Mouse (Mus musculus): ENCODE measurements at regions not wholly inside any gene's neighbourhood (a gene's known extent, or its start where the extent isn't known, plus 50 kb on each side); places are given as distances from the start of the nearest gene placed in this dataset.

DNA sequence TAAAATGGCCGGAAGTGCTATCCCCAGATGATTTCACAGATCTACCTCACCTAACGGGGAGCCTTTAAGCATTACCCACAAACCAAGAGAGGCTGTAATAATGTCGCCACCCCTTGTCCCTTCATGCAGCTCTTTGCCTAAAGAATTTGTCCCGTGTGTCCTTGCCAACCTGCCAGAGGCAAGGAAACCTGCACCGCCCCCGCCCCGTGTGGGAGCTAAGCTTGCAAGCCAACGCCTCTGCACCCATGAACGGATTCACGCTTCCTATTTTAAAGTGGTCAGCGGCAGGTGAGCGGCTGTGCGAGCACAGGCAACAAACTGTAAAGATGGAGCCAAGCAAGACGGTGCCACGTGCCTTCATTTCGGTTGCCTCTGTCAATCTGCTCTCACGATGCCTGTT, 63.1 kb downstream of the Gm11011 start:
- H3K4me3 ChIP-seq (replicated peaks; ENCODE audit: extremely low read depth, low read depth, low read length), result no peak overlapping the region
- 79% methylated on average over 17 of the region's 17 CpGs for WGBS
- no peak for TF ChIP-seq CTCF (IDR thresholded peaks at IDR 0.05; ENCODE audit: insufficient read depth, low read length)
- no peak for TF ChIP-seq POLR2A (IDR thresholded peaks at IDR 0.05; ENCODE audit: borderline replicate concordance, extremely low read depth, low read depth, low read length)
- H3K4me1 ChIP-seq (ENCODE audit: control insufficient read depth, insufficient read depth, low read length), result no peaks in the 10 kb centered on the region
- no peak for DNase-seq

GRCm38 (mm10) chr2:169519941-169520340, 67.6 kb downstream of the Gm11011 start:
- no peak for TF ChIP-seq CTCF (IDR thresholded peaks at IDR 0.05; ENCODE audit: insufficient read depth, low read length)
- TF ChIP-seq POLR2A (IDR thresholded peaks at IDR 0.05; ENCODE audit: borderline replicate concordance, extremely low read depth, low read depth, low read length), result no peak
- no peak for DNase-seq
- WGBS, result 51% methylated on average over 9 of the region's 9 CpGs
- H3K4me3 ChIP-seq (replicated peaks; ENCODE audit: extremely low read depth, low read depth, low read length), result no peak overlapping the region
- H3K4me1 ChIP-seq (ENCODE audit: control insufficient read depth, insufficient read depth, low read length), result no peaks in the 10 kb centered on the region

DNA sequence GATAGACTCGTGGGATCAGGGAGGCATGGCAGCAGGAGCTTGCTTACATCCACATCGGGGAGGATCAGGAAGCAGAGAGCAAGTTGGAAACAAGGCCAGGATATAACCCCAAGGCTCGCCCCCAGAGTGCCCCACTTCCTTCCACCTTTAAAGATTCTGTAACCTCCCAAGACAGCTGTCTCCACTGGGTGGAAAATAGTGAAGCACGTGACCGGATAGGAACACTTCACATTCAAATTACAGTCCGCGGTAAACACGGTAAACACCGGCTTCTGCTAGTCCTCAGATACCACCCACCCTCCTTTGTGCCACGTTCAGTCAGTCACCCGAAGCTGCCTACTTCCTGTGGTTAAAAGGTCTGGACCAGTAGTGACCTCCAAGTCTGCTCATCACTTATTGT, 72.2 kb downstream of the Gm11011 start:
- Histone ChIP-seq H3K4me1 (ENCODE audit: control insufficient read depth, insufficient read depth, low read length) (no peaks in the 10 kb centered on the region), H3K4me3 (replicated peaks; ENCODE audit: extremely low read depth, low read depth, low read length) (no peak overlapping the region)
- DNase-seq, result no peak
- WGBS, result 52% methylated on average over 11 of the region's 11 CpGs
- TF ChIP-seq CTCF (IDR thresholded peaks at IDR 0.05; ENCODE audit: insufficient read depth, low read length), result no peak
- no peak for TF ChIP-seq POLR2A (IDR thresholded peaks at IDR 0.05; ENCODE audit: borderline replicate concordance, extremely low read depth, low read depth, low read length)

GRCm38 (mm10) chr2:169510741-169511140, 76.8 kb downstream of the Gm11011 start:
- no peak overlapping the region for H3K4me3 ChIP-seq (replicated peaks; ENCODE audit: extremely low read depth, low read depth, low read length)
- WGBS, result 85% methylated on average over 2 of the region's 2 CpGs
- DNase-seq, result no peak
- TF ChIP-seq POLR2A (IDR thresholded peaks at IDR 0.05; ENCODE audit: borderline replicate concordance, extremely low read depth, low read depth, low read length), result no peak
- no peak for TF ChIP-seq CTCF (IDR thresholded peaks at IDR 0.05; ENCODE audit: insufficient read depth, low read length)
- H3K4me1 ChIP-seq (ENCODE audit: control insufficient read depth, insufficient read depth, low read length), result no peaks in the 10 kb centered on the region

GRCm38 (mm10) chr2:169509406-169509805, 78.1 kb downstream of the Gm11011 start:
- DNase-seq, result no peak
- Histone ChIP-seq H3K4me1 (ENCODE audit: control insufficient read depth, insufficient read depth, low read length) (no peaks in the 10 kb centered on the region), H3K4me3 (replicated peaks; ENCODE audit: extremely low read depth, low read depth, low read length) (no peak overlapping the region)
- TF ChIP-seq POLR2A (IDR thresholded peaks at IDR 0.05; ENCODE audit: borderline replicate concordance, extremely low read depth, low read depth, low read length), result no peak
- whole genome bisulfite sequencing, result 86% methylated on average over 4 of the region's 4 CpGs

GRCm38 (mm10) chr2:169504416-169505057, 83.0 kb downstream of the Gm11011 start:
- Histone ChIP-seq H3K4me3 (replicated peaks; ENCODE audit: extremely low read depth, low read depth, low read length) (no peak overlapping the region), H3K4me1 (ENCODE audit: control insufficient read depth, insufficient read depth, low read length) (no peaks in the 10 kb centered on the region)
- DNase-seq, result no peak
- TF ChIP-seq CTCF (IDR thresholded peaks at IDR 0.05; ENCODE audit: insufficient read depth, low read length) (no peak), POLR2A (IDR thresholded peaks at IDR 0.05; ENCODE audit: borderline replicate concordance, extremely low read depth, low read depth, low read length) (no peak)
- 93% methylated on average over 11 of the region's 11 CpGs for WGBS

DNA sequence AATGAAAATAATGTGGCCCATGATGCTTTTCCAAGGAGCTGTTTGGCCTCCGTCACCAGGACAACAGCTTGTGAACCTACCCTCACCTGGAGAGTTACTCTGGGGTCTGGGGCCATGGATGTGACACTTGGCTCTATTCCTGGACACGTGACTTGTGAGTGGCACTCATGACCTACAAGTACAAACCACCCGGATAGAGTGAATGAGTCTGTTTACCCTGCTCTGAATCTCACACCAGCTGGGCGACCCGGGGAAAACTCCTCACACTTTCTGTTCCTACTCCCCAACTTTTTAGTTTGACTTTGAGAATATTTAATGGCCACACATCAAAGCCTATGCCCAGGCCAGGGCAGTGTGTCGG, 84.0 kb downstream of the Gm11011 start:
- DNase-seq, result no peak
- no peak for TF ChIP-seq CTCF (IDR thresholded peaks at IDR 0.05; ENCODE audit: insufficient read depth, low read length)
- no peak for TF ChIP-seq POLR2A (IDR thresholded peaks at IDR 0.05; ENCODE audit: borderline replicate concordance, extremely low read depth, low read depth, low read length)
- Histone ChIP-seq H3K4me1 (ENCODE audit: control insufficient read depth, insufficient read depth, low read length) (no peaks in the 10 kb centered on the region), H3K4me3 (replicated peaks; ENCODE audit: extremely low read depth, low read depth, low read length) (no peak overlapping the region)
- WGBS, result 60% methylated on average over 6 of the region's 6 CpGs

DNA sequence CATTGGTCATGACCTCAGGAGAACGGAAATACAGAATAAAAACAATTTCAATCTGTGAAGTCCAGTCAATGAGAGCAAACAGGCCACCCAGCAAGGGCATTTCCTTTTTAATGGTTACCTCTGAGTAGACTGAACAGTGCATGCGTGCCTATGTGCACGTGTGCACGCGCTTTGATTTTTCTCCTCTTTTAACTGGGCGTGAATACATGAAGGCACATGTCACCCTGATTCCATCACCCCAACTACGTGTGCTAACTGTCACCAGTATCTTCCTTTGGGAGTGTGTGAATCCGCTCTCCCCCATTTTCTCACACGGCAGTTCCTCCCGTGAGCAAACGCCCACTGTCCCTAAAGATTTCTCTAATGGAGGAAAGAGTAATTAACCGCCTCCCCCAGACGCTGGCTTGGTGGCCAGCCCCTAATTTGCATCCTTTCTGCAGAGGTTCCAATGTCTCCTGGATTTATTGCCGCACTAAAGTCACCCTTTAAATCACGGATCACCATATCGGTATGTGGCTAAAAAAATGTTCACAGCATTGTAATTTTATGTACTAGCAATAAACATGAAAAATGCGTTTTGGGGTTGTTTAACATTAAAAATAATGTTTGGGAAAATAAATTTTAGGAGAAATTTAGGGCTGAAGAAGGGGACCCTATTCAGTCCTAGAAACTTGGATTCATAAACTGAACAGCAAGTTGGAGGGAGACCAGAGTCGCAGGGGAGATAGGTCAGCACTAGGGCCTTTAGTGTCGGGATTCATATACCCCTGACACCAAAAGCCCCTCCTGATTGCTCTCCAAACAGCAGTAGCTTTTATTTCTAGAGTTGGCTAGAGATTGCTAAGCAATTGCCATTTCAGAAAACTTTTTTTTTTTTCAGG, 84.6 kb downstream of the Gm11011 start:
- Histone ChIP-seq H3K4me3 (replicated peaks; ENCODE audit: extremely low read depth, low read depth, low read length) (no peak overlapping the region), H3K4me1 (ENCODE audit: control insufficient read depth, insufficient read depth, low read length) (no peaks in the 10 kb centered on the region)
- DNase-seq, result no peak
- no peak for TF ChIP-seq CTCF (IDR thresholded peaks at IDR 0.05; ENCODE audit: insufficient read depth, low read length)
- TF ChIP-seq POLR2A (IDR thresholded peaks at IDR 0.05; ENCODE audit: borderline replicate concordance, extremely low read depth, low read depth, low read length), result no peak
- WGBS, result 85% methylated on average over 19 of the region's 19 CpGs

DNA sequence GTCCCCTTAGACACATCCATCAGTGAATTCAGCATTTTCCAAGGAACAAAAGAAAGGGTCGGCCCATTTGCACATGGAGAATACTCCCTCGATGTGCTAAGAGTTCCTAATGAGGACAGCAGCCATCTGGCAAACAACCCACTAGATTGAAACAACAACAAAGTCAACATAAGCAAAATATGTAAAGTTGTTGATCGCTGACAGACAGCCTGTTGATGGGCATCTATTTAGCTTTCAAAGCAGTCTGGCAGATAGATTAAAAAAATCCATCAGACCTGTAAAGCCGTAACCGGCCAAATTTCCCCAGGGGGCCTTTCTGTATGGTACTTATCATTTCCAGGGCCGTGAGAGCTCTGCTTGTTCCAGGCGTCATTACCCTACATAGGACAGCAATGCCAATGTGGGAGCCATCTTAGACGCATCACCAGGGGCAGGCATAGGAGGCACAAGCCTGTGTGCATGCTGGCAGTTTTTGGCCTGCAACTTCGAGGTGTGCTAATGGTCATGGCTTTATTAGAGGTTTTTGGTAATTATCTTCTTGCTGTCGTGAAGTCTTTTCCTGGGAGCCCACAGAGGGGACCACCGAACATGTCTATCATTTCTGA, 85.7 kb downstream of the Gm11011 start:
- no peaks in the 10 kb centered on the region for H3K4me1 ChIP-seq (ENCODE audit: control insufficient read depth, insufficient read depth, low read length)
- WGBS, result 90% methylated on average over 11 of the region's 11 CpGs
- TF ChIP-seq CTCF (IDR thresholded peaks at IDR 0.05; ENCODE audit: insufficient read depth, low read length) (no peak), POLR2A (IDR thresholded peaks at IDR 0.05; ENCODE audit: borderline replicate concordance, extremely low read depth, low read depth, low read length) (no peak)
- no peak for DNase-seq
- H3K4me3 ChIP-seq (replicated peaks; ENCODE audit: extremely low read depth, low read depth, low read length), result no peak overlapping the region
